10 mouse cellular contexts compared by ENCODE assay signal in genomic region chr7:112227266-112227562, GRCm38 (mm10). TPM values are rescaled to one million over a fixed set of nuclear protein-coding genes. Genes with fewer than 3 reads are reported as not detected.
A peak's percentile ranks its signal among the peaks of the same experiment; 100 is the strongest.
DNase-seq lines count a peak whose midpoint lies in the region; ATAC-seq and TF ChIP-seq lines count a peak whose summit lies in the region.
"Had no signal": no experiment of that assay in that cellular context is flagged by ENCODE, and none has a peak within 500 bp of the region (broad histone marks: within the 10 kb centered on the region; RNA-seq: fewer than 3 reads in every experiment).

No protein-coding gene starts in this region.

- peak overlapping the region; percentile 91 for H3K4me3 ChIP-seq in heart, embryonic 10.5 days
- H3K4me3 ChIP-seq in midbrain, embryonic 12.5 days = 0 out of 2 replicates have a peak overlapping the region, but pooled peaks have one; percentile 57
- H3K4me3 ChIP-seq in midbrain, embryonic 10.5 days = no peak overlapping the region
- no peak overlapping the region for H3K4me3 ChIP-seq in limb, embryonic 14.5 days (replicated peaks; ENCODE audit: low read length)
- H3K4me3 ChIP-seq in stomach, postnatal 0 days (ENCODE audit: low read depth, low read length) = peak overlapping the region; percentile 72

- peak overlapping the region; percentile 98 for H3K4me2 ChIP-seq in midbrain, embryonic 12.5 days (replicated peaks)
- H3K4me2 ChIP-seq in limb, embryonic 14.5 days (replicated peaks; ENCODE audit: low read depth, low read length, severe bottlenecking) = peak overlapping the region; percentile 97; the same call in 1 of the 2 replicates
- H3K4me2 ChIP-seq in stomach, postnatal 0 days (replicated peaks; ENCODE audit: low read depth) = peak overlapping the region; percentile 94

- H3K9me3 ChIP-seq in heart, embryonic 10.5 days = no peaks in the 10 kb centered on the region
- H3K9me3 ChIP-seq in midbrain, embryonic 12.5 days = no peaks in the 10 kb centered on the region
- H3K9me3 ChIP-seq in midbrain, embryonic 10.5 days (replicated peaks) = no peaks in the 10 kb centered on the region
- H3K9me3 ChIP-seq in limb, embryonic 14.5 days (ENCODE audit: control insufficient read depth, low read length) = no peaks in the 10 kb centered on the region
- no peaks in the 10 kb centered on the region for H3K9me3 ChIP-seq in stomach, postnatal 0 days (ENCODE audit: control insufficient read depth, low read length)

- H3K4me1 ChIP-seq in heart, embryonic 10.5 days = peaks cover 85% of the 10 kb centered on the region
- peaks cover 24% of the 10 kb centered on the region for H3K4me1 ChIP-seq in midbrain, embryonic 12.5 days
- H3K4me1 ChIP-seq in midbrain, embryonic 10.5 days = peaks cover 36% of the 10 kb centered on the region
- H3K4me1 ChIP-seq in limb, embryonic 14.5 days (ENCODE audit: control insufficient read depth, insufficient read depth, low read length) = peaks cover 11% of the 10 kb centered on the region
- H3K4me1 ChIP-seq in stomach, postnatal 0 days (replicated peaks; ENCODE audit: control insufficient read depth, insufficient read depth) = peaks cover 2% of the 10 kb centered on the region; the same call in 1 of the 2 replicates

- peaks cover 35% of the 10 kb centered on the region for H3K36me3 ChIP-seq in heart, embryonic 10.5 days
- no peaks in the 10 kb centered on the region for H3K36me3 ChIP-seq in midbrain, embryonic 12.5 days
- no peaks in the 10 kb centered on the region for H3K36me3 ChIP-seq in midbrain, embryonic 10.5 days
- H3K36me3 ChIP-seq in limb, embryonic 14.5 days (ENCODE audit: control insufficient read depth, insufficient read depth, low read length) = no peaks in the 10 kb centered on the region
- H3K36me3 ChIP-seq in stomach, postnatal 0 days (ENCODE audit: control insufficient read depth, insufficient read depth, low read length) = no peaks in the 10 kb centered on the region

- DNase-seq in heart, embryonic 10.5 days (ENCODE audit: low spot score) = no peak
- no peak for DNase-seq in heart, postnatal 36 days
- no peak for DNase-seq in midbrain, embryonic 10.5 days (ENCODE audit: low spot score)
- no peak for DNase-seq in limb, embryonic 14.5 days (ENCODE audit: low spot score)
- DNase-seq in stomach, postnatal 0 days (ENCODE audit: low spot score) = no peak
- DNase-seq in adrenal gland, adult (ENCODE audit: inconsistent age in 2 of 2, low spot score in 1 of 2) = no peak
- no peak for DNase-seq in gastrocnemius, adult 18-20 months (ENCODE audit: low spot score)
- DNase-seq: adrenal gland, adult 8-10 months; kidney, adult 11 months had no signal

- no peaks in the 10 kb centered on the region; the same call in 1 of the 2 replicates for H3K27me3 ChIP-seq in heart, embryonic 10.5 days (ENCODE audit: insufficient read depth, poor library complexity, severe bottlenecking)
- peaks cover 65% of the 10 kb centered on the region for H3K27me3 ChIP-seq in midbrain, embryonic 12.5 days
- peaks cover 78% of the 10 kb centered on the region for H3K27me3 ChIP-seq in midbrain, embryonic 10.5 days (ENCODE audit: low read depth, poor library complexity, severe bottlenecking)
- peaks cover 18% of the 10 kb centered on the region for H3K27me3 ChIP-seq in limb, embryonic 14.5 days (ENCODE audit: control insufficient read depth, insufficient read depth, low read length)
- no peaks in the 10 kb centered on the region for H3K27me3 ChIP-seq in stomach, postnatal 0 days (ENCODE audit: control insufficient read depth, insufficient read depth, low read length)

- no peak for TF ChIP-seq EP300 in stomach, postnatal 0 days (optimal IDR thresholded peaks at IDR 0.05)

- intact Hi-C loops in heart, postnatal 36 days (cut with DNase I) = loop anchor here (2.0 to 5.0 kb wide), 3 partner anchors 52 to 100 kb away; no protein-coding TSS in a partner anchor

- H3K27ac ChIP-seq in heart, embryonic 10.5 days = peak overlapping the region; percentile 93
- no peak overlapping the region for H3K27ac ChIP-seq in midbrain, embryonic 12.5 days (replicated peaks)
- H3K27ac ChIP-seq in midbrain, embryonic 10.5 days (replicated peaks) = no peak overlapping the region
- H3K27ac ChIP-seq in limb, embryonic 14.5 days (replicated peaks; ENCODE audit: low read depth, low read length) = no peak overlapping the region
- peak overlapping the region; percentile 83 for H3K27ac ChIP-seq in stomach, postnatal 0 days (replicated peaks)

- TF ChIP-seq POLR2A in limb, embryonic 14.5 days (IDR thresholded peaks at IDR 0.05; ENCODE audit: borderline replicate concordance, extremely low read depth, insufficient read depth, insufficient read length) = no peak

- no peak overlapping the region for H3K9ac ChIP-seq in midbrain, embryonic 12.5 days (replicated peaks)
- 0 out of 2 replicates have a peak overlapping the region, but pooled peaks have one; percentile 36 for H3K9ac ChIP-seq in limb, embryonic 14.5 days (ENCODE audit: low read depth, low read length, severe bottlenecking)
- H3K9ac ChIP-seq in stomach, postnatal 0 days (ENCODE audit: low read length) = peak overlapping the region; percentile 81

- no peak for TF ChIP-seq CTCF in stomach, postnatal 0 days (IDR thresholded peaks at IDR 0.05; ENCODE audit: low read depth)

- WGBS in heart, embryonic 10.5 days = 7% methylated on average over 6 of the region's 6 CpGs
- 13% methylated on average over 6 of the region's 6 CpGs for WGBS in midbrain, embryonic 12.5 days
- 6% methylated on average over 6 of the region's 6 CpGs for WGBS in midbrain, embryonic 10.5 days
- WGBS in limb, embryonic 14.5 days = 51% methylated on average over 6 of the region's 6 CpGs
- WGBS in stomach, postnatal 0 days = 64% methylated on average over 6 of the region's 6 CpGs

- ATAC-seq in midbrain, embryonic 12.5 days (ENCODE audit: low FRiP score, low read depth) = no peak
- no peak for ATAC-seq in limb, embryonic 14.5 days (ENCODE audit: low FRiP score, low read depth)
- ATAC-seq in stomach, postnatal 0 days (ENCODE audit: low FRiP score, low TSS enrichment) = no peak

RNA-seq across cellular contexts. Expression of gene Mical2, which starts 1.6 kb away (rescaled TPM):
- 77.8 and 153 TPM in 2 replicates for polyA plus RNA-seq in heart, embryonic 10.5 days (2016; fragmentation: Nextera tagmentation; extraction: Ambion mirVana)
- 100 to 1,000 TPM in 1 of 2 experiments, 10 to 100 TPM in 1; 80.8 to 101 TPM for total RNA-seq in heart, postnatal 36 days (2021)
- polyA plus RNA-seq in midbrain, embryonic 12.5 days (2016; fragmentation: Nextera tagmentation; extraction: Ambion mirVana) = 1.6 and 2.2 TPM in 2 replicates
- 0.78 and 1.3 TPM in 2 replicates for polyA plus RNA-seq in midbrain, embryonic 10.5 days (2016; fragmentation: Nextera tagmentation; extraction: Ambion mirVana)
- 6.6 and 7.5 TPM in 2 replicates for polyA plus RNA-seq in limb, embryonic 14.5 days (2012; rRNA removed)
- polyA plus RNA-seq in limb, embryonic 14.5 days (2014; fragmentation: Nextera tagmentation; extraction: Ambion mirVana) = 4.0 and 5.0 TPM in 2 replicates
- 8.4 and 8.8 TPM in 2 replicates for polyA plus RNA-seq in stomach, postnatal 0 days (2015; fragmentation: Nextera tagmentation; extraction: Ambion mirVana)
- total RNA-seq in gastrocnemius, adult 18-20 months (2021) = 100 to 1,000 TPM; 166 to 180 TPM

Comparison
In these comparisons a context has a peak if more than half of its experiments do, and no peak if none do; other contexts are left out.
1. H3K4me3 ChIP-seq: peak in heart, embryonic 10.5 days (single experiment), midbrain, embryonic 12.5 days (single experiment) and stomach, postnatal 0 days (single experiment); none in midbrain, embryonic 10.5 days (single experiment) and limb, embryonic 14.5 days (single experiment).
2. H3K27ac ChIP-seq: peak in heart, embryonic 10.5 days (single experiment) and stomach, postnatal 0 days (single experiment); none in midbrain, embryonic 12.5 days (single experiment), midbrain, embryonic 10.5 days (single experiment) and limb, embryonic 14.5 days (single experiment).
3. Peak in every context shown above with its lines, with median percentiles within 50 percentile points of each other: H3K4me2 ChIP-seq.